Mouse (Mus musculus): ENCODE results near the gene Cntfr. TPM values are rescaled to one million over a fixed set of nuclear protein-coding genes. Genes with fewer than 3 reads are reported as not detected.
A peak's percentile ranks its signal among the peaks of the same experiment; 100 is the strongest.

The Cntfr gene
- polyA plus RNA-seq, 1 experiment from 2014 or later = 4.3 TPM

GRCm38 (mm10) chr4:41739260-41739659 lies 42.4 kb upstream of the Cntfr start:
- no peak overlapping the region for H3K27ac ChIP-seq (replicated peaks)

GRCm38 (mm10) chr4:41738256-41738603 lies 41.3 kb upstream of the Cntfr start:
- no peak overlapping the region for H3K4me2 ChIP-seq (replicated peaks; ENCODE audit: low read depth)
- H3K27me3 ChIP-seq (ENCODE audit: control insufficient read depth, insufficient read depth, low read length) = no peaks in the 10 kb centered on the region
- ATAC-seq (ENCODE audit: low FRiP score, low TSS enrichment) (no peak), DNase-seq (ENCODE audit: low spot score) (no peak)
- TF ChIP-seq CTCF (IDR thresholded peaks at IDR 0.05; ENCODE audit: low read depth) (no peak), EP300 (optimal IDR thresholded peaks at IDR 0.05) (no peak)
- WGBS = 42% methylated on average over 1 of the region's 1 CpGs
- peak overlapping the region; percentile 30 for H3K27ac ChIP-seq (replicated peaks)
- peaks cover 4% of the 10 kb centered on the region; the same call in 1 of the 2 replicates for H3K36me3 ChIP-seq (ENCODE audit: control insufficient read depth, insufficient read depth, low read length)
- H3K4me1 ChIP-seq (replicated peaks; ENCODE audit: control insufficient read depth, insufficient read depth) = peaks cover 4% of the 10 kb centered on the region; the same call in 1 of the 2 replicates
- no peaks in the 10 kb centered on the region for H3K9me3 ChIP-seq (ENCODE audit: control insufficient read depth, low read length)
- no peak overlapping the region for H3K4me3 ChIP-seq (ENCODE audit: low read depth, low read length)
- no peak overlapping the region for H3K9ac ChIP-seq (ENCODE audit: low read length)

More at GRCm38 (mm10) chr4:41739260-41739659, 42.4 kb upstream of the Cntfr start:
- ATAC-seq (ENCODE audit: low FRiP score, low TSS enrichment) (no peak), DNase-seq (ENCODE audit: low spot score) (no peak)
- Histone ChIP-seq H3K27me3 (ENCODE audit: control insufficient read depth, insufficient read depth, low read length) (no peaks in the 10 kb centered on the region), H3K9ac (ENCODE audit: low read length) (no peak overlapping the region), H3K36me3 (ENCODE audit: control insufficient read depth, insufficient read depth, low read length) (peaks cover 4% of the 10 kb centered on the region; the same call in 1 of the 2 replicates), H3K4me1 (replicated peaks; ENCODE audit: control insufficient read depth, insufficient read depth) (peaks cover 4% of the 10 kb centered on the region; the same call in 1 of the 2 replicates), H3K4me2 (replicated peaks; ENCODE audit: low read depth) (no peak overlapping the region), H3K9me3 (ENCODE audit: control insufficient read depth, low read length) (no peaks in the 10 kb centered on the region), H3K4me3 (ENCODE audit: low read depth, low read length) (no peak overlapping the region)
- TF ChIP-seq CTCF (IDR thresholded peaks at IDR 0.05; ENCODE audit: low read depth) (no peak), EP300 (optimal IDR thresholded peaks at IDR 0.05) (no peak)
- WGBS = 93% methylated on average over 13 of the region's 13 CpGs

GRCm38 (mm10) chr4:41737602-41738255 lies 40.8 kb upstream of the Cntfr start:
- H3K9me3 ChIP-seq (ENCODE audit: control insufficient read depth, low read length) = no peaks in the 10 kb centered on the region
- no peak overlapping the region for H3K4me3 ChIP-seq (ENCODE audit: low read depth, low read length)
- H3K4me2 ChIP-seq (replicated peaks; ENCODE audit: low read depth) = no peak overlapping the region
- DNase-seq (ENCODE audit: low spot score) (peak; percentile 81), ATAC-seq (ENCODE audit: low FRiP score, low TSS enrichment) (peak; percentile 75)
- H3K9ac ChIP-seq (ENCODE audit: low read length) = no peak overlapping the region
- WGBS = 23% methylated on average over 8 of the region's 8 CpGs
- H3K4me1 ChIP-seq (replicated peaks; ENCODE audit: control insufficient read depth, insufficient read depth) = peaks cover 4% of the 10 kb centered on the region; the same call in 1 of the 2 replicates
- H3K27me3 ChIP-seq (ENCODE audit: control insufficient read depth, insufficient read depth, low read length) = no peaks in the 10 kb centered on the region
- TF ChIP-seq CTCF (IDR thresholded peaks at IDR 0.05; ENCODE audit: low read depth) = peak; percentile 95
- no peak for TF ChIP-seq EP300 (optimal IDR thresholded peaks at IDR 0.05)
- H3K27ac ChIP-seq (replicated peaks) = peak overlapping the region; percentile 30
- peaks cover 4% of the 10 kb centered on the region; the same call in 1 of the 2 replicates for H3K36me3 ChIP-seq (ENCODE audit: control insufficient read depth, insufficient read depth, low read length)

DNA sequence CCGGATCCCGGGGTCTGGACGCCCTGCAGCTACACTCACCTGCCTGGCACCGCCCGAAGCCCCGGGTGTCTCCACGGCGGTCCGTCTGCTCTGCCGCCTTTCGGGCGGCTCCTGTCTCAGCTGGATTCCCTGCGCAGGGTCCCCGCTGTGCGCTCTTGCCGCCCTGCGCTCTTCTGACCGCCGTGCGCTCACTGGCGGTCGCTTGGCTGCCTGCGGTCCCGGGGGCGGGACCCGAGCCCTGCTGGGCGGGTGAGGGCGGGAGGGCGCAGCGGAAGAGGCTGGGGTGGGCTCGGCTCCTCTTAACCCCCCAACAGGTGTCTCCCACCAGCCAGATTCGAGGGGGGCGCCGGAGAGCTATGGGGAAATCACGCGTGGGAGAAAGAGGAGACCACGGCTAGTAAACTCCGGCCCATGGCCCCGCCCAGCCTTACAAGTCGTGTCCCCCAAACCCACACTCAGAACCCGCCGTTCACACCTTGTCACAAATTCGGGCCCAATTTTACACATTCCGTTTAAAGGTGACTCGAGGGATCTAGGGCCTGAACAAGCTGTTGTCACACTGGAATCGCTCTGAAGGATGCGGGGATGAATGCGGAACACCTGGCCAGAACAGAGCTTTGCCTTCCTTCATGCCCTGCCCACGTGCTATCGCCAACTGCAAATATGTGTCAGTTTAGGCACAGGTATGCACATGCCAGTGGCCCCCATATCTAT lies 34.3 kb upstream of the Cntfr start, which contains the start of gene Arid3c:
Gene Arid3c, minus strand, starts transcription at position 91 of the 714 bp plus-strand sequence.
- H3K4me2 ChIP-seq (replicated peaks; ENCODE audit: low read depth) = peak within 1 kb of the TSS; percentile 60
- no peaks in the 10 kb centered on the region for H3K9me3 ChIP-seq (ENCODE audit: control insufficient read depth, low read length)
- peaks cover 11% of the 10 kb centered on the region for H3K27me3 ChIP-seq (ENCODE audit: control insufficient read depth, insufficient read depth, low read length)
- no peaks in the 10 kb centered on the region for H3K4me1 ChIP-seq (replicated peaks; ENCODE audit: control insufficient read depth, insufficient read depth)
- no peak for DNase-seq (ENCODE audit: low spot score)
- TF ChIP-seq CTCF (IDR thresholded peaks at IDR 0.05; ENCODE audit: low read depth) = no peak
- no peak for TF ChIP-seq EP300 (optimal IDR thresholded peaks at IDR 0.05)
- 1% methylated on average over 43 of the region's 50 CpGs for WGBS
- H3K27ac ChIP-seq (replicated peaks) = no peak within 1 kb of the TSS
- ATAC-seq (ENCODE audit: low FRiP score, low TSS enrichment) = peak; percentile 35
- peak within 1 kb of the TSS; percentile 32 for H3K4me3 ChIP-seq (ENCODE audit: low read depth, low read length)
- H3K36me3 ChIP-seq (ENCODE audit: control insufficient read depth, insufficient read depth, low read length) = no peaks in the 10 kb centered on the region
- 0 out of 2 replicates have a peak within 1 kb of the TSS, but pooled peaks have one; percentile 35 for H3K9ac ChIP-seq (ENCODE audit: low read length)

- Histone ChIP-seq H3K4me1 (replicated peaks; ENCODE audit: control insufficient read depth, insufficient read depth) (no peaks in the 10 kb centered on the region), H3K27me3 (ENCODE audit: control insufficient read depth, insufficient read depth, low read length) (peaks cover 16% of the 10 kb centered on the region), H3K27ac (replicated peaks) (no peak overlapping the region), H3K9me3 (ENCODE audit: control insufficient read depth, low read length) (no peaks in the 10 kb centered on the region), H3K4me3 (ENCODE audit: low read depth, low read length) (no peak overlapping the region), H3K9ac (ENCODE audit: low read length) (no peak overlapping the region), H3K4me2 (replicated peaks; ENCODE audit: low read depth) (no peak overlapping the region), H3K36me3 (ENCODE audit: control insufficient read depth, insufficient read depth, low read length) (no peaks in the 10 kb centered on the region)
- no peak for TF ChIP-seq EP300 (optimal IDR thresholded peaks at IDR 0.05)
- no peak for TF ChIP-seq CTCF (IDR thresholded peaks at IDR 0.05; ENCODE audit: low read depth)
- 21% methylated on average over 20 of the region's 20 CpGs for WGBS
- DNase-seq (ENCODE audit: low spot score) (no peak), ATAC-seq (ENCODE audit: low FRiP score, low TSS enrichment) (no peak)
These were observed 30.1 kb upstream of the Cntfr start for GRCm38 (mm10) chr4:41726826-41727621.
